Mouse (Mus musculus) left cerebral cortex, postnatal 10 days (tissue): ENCODE results near the gene Cyb561d2. TPM values are rescaled to one million over a fixed set of nuclear protein-coding genes. Genes with fewer than 3 reads are reported as not detected.

Experiments used
- DNase-seq, 2 experiments: peaks; one replicate each; pipeline ENCODE4 v3.0.0; 2021 to 2022; ENCODE audit warnings: low spot score in 2 of 2, mixed read lengths in 1 of 2; ENCODE audit errors: extremely low spot score in 1 of 2
- intact Hi-C: fragments of 180-260 bp; cut with DNase I; formaldehyde crosslinking; loops from one replicate; pipeline ENCODE4 v1.15.1; 2025
- total RNA-seq, 2 experiments: library from RNA; stranded (reverse); gene quantifications; 2 replicates each; pipeline ENCODE4 v1.2.3; 2021

The Cyb561d2 gene
- total RNA-seq, 2 experiments from 2014 or later = 19.0 to 21.4 TPM

GRCm38 (mm10) chr9:107500708-107501286 lies 41.2 kb downstream of the Cyb561d2 start:
- intact Hi-C loops = no loop called here
- DNase-seq = no peak

- intact Hi-C loops = no loop called here
- DNase-seq = no peak
These were observed 45.6 kb downstream of the Cyb561d2 start for GRCm38 (mm10) chr9:107496359-107496758.

GRCm38 (mm10) chr9:107494238-107494637 lies 47.8 kb downstream of the Cyb561d2 start:
- DNase-seq = no peak
- intact Hi-C loops = no loop called here

- no peak for DNase-seq
- intact Hi-C loops = no loop called here
These were observed 48.5 kb downstream of the Cyb561d2 start for GRCm38 (mm10) chr9:107493511-107493910.

- intact Hi-C loops = no loop called here
- no peak for DNase-seq
These were observed 51.4 kb downstream of the Cyb561d2 start for GRCm38 (mm10) chr9:107490625-107491024.

- DNase-seq = no peak
- intact Hi-C loops = no loop called here
These were observed 51.8 kb downstream of the Cyb561d2 start for GRCm38 (mm10) chr9:107490146-107490545.

Other genes starting within 250 kb of the Cyb561d2 start
- 10 to 100 TPM in 1 of 2 experiments, 1 to 10 TPM in 1; 9.4 to 11.8 TPM for gene Cish, start 246.2 kb downstream of the Cyb561d2 start, total RNA-seq
- 10 to 100 TPM; 14.3 to 16.6 TPM for gene Hemk1, start 203.8 kb downstream of the Cyb561d2 start, total RNA-seq
- 1 to 10 TPM; 4.0 TPM for gene 6430571L13Rik, start 201.6 kb downstream of the Cyb561d2 start, total RNA-seq
- gene Cacna2d2, start 142.6 kb downstream of the Cyb561d2 start, total RNA-seq = 10 to 100 TPM; 33.8 to 37.8 TPM
- 10 to 100 TPM; 31.8 to 35.7 TPM for gene Tmem115, start 8.2 kb downstream of the Cyb561d2 start, total RNA-seq
- 10 to 100 TPM; 34.1 to 37.8 TPM for gene Nprl2, start within 50 bp of the Cyb561d2 start, total RNA-seq
- 1 to 10 TPM; 1.8 to 2.9 TPM for gene Zmynd10, start 5.1 kb upstream of the Cyb561d2 start, total RNA-seq
- 10 to 100 TPM; 14.7 to 14.9 TPM for gene Rassf1, start 9.4 kb upstream of the Cyb561d2 start, total RNA-seq
- gene Tusc2, start 21.1 kb upstream of the Cyb561d2 start, total RNA-seq = 10 to 100 TPM; 71.6 to 76.6 TPM
- 10 to 100 TPM; 13.2 to 20.1 TPM for gene Hyal2, start 25.8 kb upstream of the Cyb561d2 start, total RNA-seq
- 1 to 10 TPM; 3.1 to 4.3 TPM for gene Hyal1, start 34.7 kb upstream of the Cyb561d2 start, total RNA-seq
- gene Naa80, start 36.7 kb upstream of the Cyb561d2 start, total RNA-seq = 1 to 10 TPM; 9.3 to 9.8 TPM
- 1 to 10 TPM in 1 of 2 experiments, under 1 TPM in 1; 0.99 to 1.4 TPM for gene Hyal3, start 38.6 kb upstream of the Cyb561d2 start, total RNA-seq
- 10 to 100 TPM; 10.1 to 12.5 TPM for gene Ifrd2, start 45.4 kb upstream of the Cyb561d2 start, total RNA-seq
- 1 to 10 TPM; 2.7 to 2.9 TPM for gene Sema3b, start 67.0 kb upstream of the Cyb561d2 start, total RNA-seq
- gene Gnai2, start 93.2 kb upstream of the Cyb561d2 start, total RNA-seq = 100 to 1,000 TPM; 229 to 244 TPM
- gene Slc38a3, start 127.3 kb upstream of the Cyb561d2 start, total RNA-seq = 10 to 100 TPM; 84.1 to 90.3 TPM
- under 1 TPM; 0.32 to 0.93 TPM for gene Gnat1, start 137.5 kb upstream of the Cyb561d2 start, total RNA-seq
- gene Sema3f, start 168.3 kb upstream of the Cyb561d2 start, total RNA-seq = 10 to 100 TPM; 14.3 to 19.2 TPM
- gene Rbm5, start 228.8 kb upstream of the Cyb561d2 start, total RNA-seq = 100 to 1,000 TPM; 157 TPM